Mouse (Mus musculus) left cerebral cortex, postnatal 10 days (tissue): ENCODE measurements around the gene Ugt2b36. TPM values are rescaled to one million over a fixed set of nuclear protein-coding genes. Genes with fewer than 3 reads are reported as not detected.
"Not testable (repeated sequence)": the region's sequence is repeated elsewhere in the genome, so short reads cannot be mapped to it uniquely, and the experiment has no call there.

Experiments
- DNase-seq, 2 experiments: peaks; one replicate each; pipeline ENCODE4 v3.0.0; 2021 to 2022; ENCODE audit warnings: low spot score in 2 of 2, mixed read lengths in 1 of 2; ENCODE audit errors: extremely low spot score in 1 of 2
- intact Hi-C: fragments of 180-260 bp; cut with DNase I; formaldehyde crosslinking; loops from one replicate; pipeline ENCODE4 v1.15.1; 2025
- total RNA-seq, 2 experiments: library from RNA; stranded (reverse); gene quantifications; 2 replicates each; pipeline ENCODE4 v1.2.3; 2021

Gene Ugt2b36
- not detected for total RNA-seq

GRCm38 (mm10) chr5:87092346-87093027, at the start of gene Ugt2b36:
TSS of gene Ugt2b36 (minus strand) at chr5:87092555.
- no peak for DNase-seq
- intact Hi-C loops: no loop called here

GRCm38 (mm10) chr5:87140196-87140595, 47.8 kb upstream of the Ugt2b36 start, which contains the start of gene Ugt2b5:
TSS of gene Ugt2b5 (minus strand) at chr5:87140318.
- not testable (repeated sequence) for DNase-seq
- intact Hi-C loops: loop anchor here (5.0 kb wide), 1 partner anchor 253 kb away; no protein-coding TSS in a partner anchor

GRCm38 (mm10) chr5:87103697-87104096, 11.3 kb upstream of the Ugt2b36 start:
- intact Hi-C loops, DNase-seq: not testable (repeated sequence)

GRCm38 (mm10) chr5:87091111-87091510, 1.2 kb downstream of the Ugt2b36 start:
- intact Hi-C loops: no loop called here
- no peak for DNase-seq

GRCm38 (mm10) chr5:87089264-87089663, 3.1 kb downstream of the Ugt2b36 start:
- intact Hi-C loops: no loop called here
- DNase-seq: no peak

- no peak for DNase-seq
- intact Hi-C loops: no loop called here
Measured at GRCm38 (mm10) chr5:87086269-87086668, 6.1 kb downstream of the Ugt2b36 start.

- intact Hi-C loops: no loop called here
Measured at GRCm38 (mm10) chr5:87030624-87031023, 61.7 kb downstream of the Ugt2b36 start.

GRCm38 (mm10) chr5:87027359-87027758, 65.0 kb downstream of the Ugt2b36 start:
- DNase-seq: no peak
- intact Hi-C loops: no loop called here

More at GRCm38 (mm10) chr5:87030624-87031023, 61.7 kb downstream of the Ugt2b36 start:
- no peak for DNase-seq

Other genes with a start within 250 kb of the Ugt2b36 start
- not detected for gene Ugt2b34, start 185.6 kb downstream of the Ugt2b36 start, total RNA-seq
- gene Ugt2b1, start 166.0 kb downstream of the Ugt2b36 start, total RNA-seq: not detected
- gene Ugt2b35, start 91.7 kb downstream of the Ugt2b36 start, total RNA-seq: not detected
- gene Ugt2b5, start 47.8 kb upstream of the Ugt2b36 start, total RNA-seq: not detected
- gene Ugt2b37, start 162.2 kb upstream of the Ugt2b36 start, total RNA-seq: not detected
- not detected for gene Ugt2a3, start 244.6 kb upstream of the Ugt2b36 start, total RNA-seq